Mouse (Mus musculus): ENCODE results near the gene Gdpgp1.

The Gdpgp1 gene

GRCm38 (mm10) chr7:80199851-80200587, 32.6 kb upstream of the Gdpgp1 start:
- no peak for DNase-seq (ENCODE audit: low read depth, low spot score)

DNA sequence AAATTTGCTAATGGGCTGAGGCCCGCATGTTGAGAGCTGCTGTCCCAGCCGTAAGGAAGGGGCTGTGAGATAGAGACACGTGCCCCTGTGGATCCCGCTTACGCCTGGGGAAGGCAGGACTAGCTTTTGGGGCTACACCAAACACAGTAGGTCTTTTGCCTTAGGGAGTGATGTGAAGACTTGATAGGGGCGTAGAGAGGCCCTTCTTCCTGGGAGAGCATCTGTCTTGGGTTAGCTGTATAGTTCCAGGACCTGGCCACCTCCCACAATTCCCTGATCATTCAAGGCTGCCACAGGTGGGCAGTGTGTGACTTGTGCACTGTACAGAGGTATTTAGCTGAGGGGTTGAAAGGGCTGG, 32.1 kb upstream of the Gdpgp1 start:
- no peak for DNase-seq (ENCODE audit: low read depth, low spot score)

GRCm38 (mm10) chr7:80200963-80201539, 31.6 kb upstream of the Gdpgp1 start:
- no peak for DNase-seq (ENCODE audit: low read depth, low spot score)

DNA sequence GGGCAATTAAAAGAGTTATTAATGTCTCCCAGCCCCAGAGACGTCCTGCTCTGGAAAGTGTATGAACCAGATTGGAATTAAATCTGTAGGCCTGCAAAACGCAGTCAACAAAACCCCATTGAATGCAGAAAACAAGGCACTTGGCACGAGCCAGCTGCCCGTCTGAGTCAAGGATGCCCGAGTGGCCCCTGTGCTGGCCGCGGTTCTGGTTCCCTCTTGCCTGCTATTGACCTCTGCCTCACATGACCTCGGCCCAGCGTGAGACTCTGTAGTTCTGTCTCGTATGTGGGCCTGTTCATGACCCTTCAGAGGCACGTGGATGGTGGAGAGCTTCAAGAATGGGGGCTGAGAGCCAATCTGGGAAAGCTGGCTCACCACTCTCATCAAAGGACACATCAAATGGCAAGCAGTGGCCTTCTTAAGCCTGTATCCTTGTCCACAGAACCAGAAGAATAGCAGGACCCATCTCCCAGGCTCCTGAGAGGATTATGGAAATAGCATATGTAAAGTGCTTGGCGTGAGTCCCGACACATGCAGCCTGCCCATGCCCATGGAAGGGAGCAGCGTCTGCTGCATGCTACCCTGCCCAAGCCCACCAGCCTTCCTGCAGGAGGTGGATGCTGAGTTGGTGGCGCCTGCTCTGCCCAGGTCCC, 30.7 kb upstream of the Gdpgp1 start:
- DNase-seq (ENCODE audit: low read depth, low spot score), result no peak

DNA sequence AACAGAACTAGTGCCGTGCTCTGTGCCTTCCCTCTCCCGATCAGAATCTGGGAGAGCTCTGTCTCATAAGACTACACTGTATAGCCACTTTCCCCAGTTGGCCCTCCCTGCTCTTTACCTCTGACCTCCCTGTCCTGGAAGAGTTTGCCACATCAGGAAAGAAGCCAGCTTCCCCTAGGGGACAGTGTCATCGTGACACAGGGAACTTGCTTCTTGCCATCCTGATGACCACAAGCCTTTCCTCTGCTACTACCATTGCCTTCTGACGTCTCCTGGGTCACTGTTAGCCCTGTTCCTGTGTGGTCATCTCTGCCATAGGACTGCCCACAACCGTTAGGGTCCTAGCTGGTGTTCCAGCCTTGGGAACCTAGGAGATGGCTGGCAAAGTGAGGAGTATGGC, 29.7 kb upstream of the Gdpgp1 start:
- no peak for DNase-seq (ENCODE audit: low read depth, low spot score)

DNA sequence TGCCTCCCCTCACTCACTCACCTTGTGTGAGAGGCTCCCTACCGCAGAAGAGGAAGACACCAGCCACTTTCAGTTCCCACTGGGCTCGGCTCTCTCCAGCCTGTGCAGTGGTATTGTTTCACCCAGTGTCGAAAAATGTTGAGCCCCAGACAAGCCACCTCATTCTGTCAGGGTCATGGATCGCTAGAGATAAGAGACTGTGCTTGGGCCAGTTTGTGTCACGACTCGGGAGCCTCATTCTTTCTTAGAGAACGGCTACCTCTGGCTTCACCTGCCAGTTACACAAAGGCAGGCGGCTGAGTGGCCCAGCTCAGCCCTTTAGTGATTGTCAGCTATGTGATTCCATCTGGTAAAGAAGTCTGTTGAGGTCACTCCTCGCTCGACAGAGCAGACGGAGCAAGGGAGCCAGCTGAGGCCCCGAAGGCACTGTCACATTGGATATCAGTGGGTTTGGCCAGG, 29.0 kb upstream of the Gdpgp1 start:
- DNase-seq (ENCODE audit: low read depth, low spot score), result no peak

DNA sequence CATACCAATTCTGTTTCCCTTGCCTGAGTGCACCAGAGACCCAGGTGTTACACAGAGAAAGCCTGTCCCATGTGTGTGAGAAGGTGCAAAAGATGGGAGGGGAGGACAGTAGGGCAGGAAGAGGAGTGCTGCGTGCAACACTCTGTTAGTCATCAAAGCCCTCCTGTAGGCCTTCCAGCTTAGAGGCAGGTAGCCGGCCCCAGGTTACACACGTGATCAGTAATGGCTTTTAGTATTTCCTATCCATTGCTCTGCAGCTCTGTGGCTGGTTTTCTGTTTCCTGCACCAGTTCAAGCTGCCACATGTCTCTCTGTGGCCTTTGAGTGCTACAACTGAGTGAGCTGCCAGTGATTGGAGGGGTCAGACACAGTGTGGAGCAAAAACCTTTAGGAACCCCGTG, 28.3 kb upstream of the Gdpgp1 start:
- DNase-seq (ENCODE audit: low read depth, low spot score), result no peak

- no peak for DNase-seq (ENCODE audit: low read depth, low spot score)
Observed at GRCm38 (mm10) chr7:80204961-80205360, 27.7 kb upstream of the Gdpgp1 start.

- DNase-seq (ENCODE audit: low read depth, low spot score), result no peak
Observed at GRCm38 (mm10) chr7:80205705-80206589, 26.7 kb upstream of the Gdpgp1 start.

- DNase-seq (ENCODE audit: low read depth, low spot score), result no peak
Observed at GRCm38 (mm10) chr7:80207314-80207731, 25.3 kb upstream of the Gdpgp1 start.

GRCm38 (mm10) chr7:80208026-80208642, 24.5 kb upstream of the Gdpgp1 start:
- DNase-seq (ENCODE audit: low read depth, low spot score), result no peak

- DNase-seq (ENCODE audit: low read depth, low spot score), result no peak
Observed at GRCm38 (mm10) chr7:80208738-80209430, 23.8 kb upstream of the Gdpgp1 start.

- DNase-seq (ENCODE audit: low read depth, low spot score), result no peak
Observed at GRCm38 (mm10) chr7:80209669-80210068, 23.0 kb upstream of the Gdpgp1 start.

- no peak for DNase-seq (ENCODE audit: low read depth, low spot score)
Observed at GRCm38 (mm10) chr7:80210982-80211381, 21.7 kb upstream of the Gdpgp1 start.

GRCm38 (mm10) chr7:80213604-80214003, 19.1 kb upstream of the Gdpgp1 start:
- DNase-seq (ENCODE audit: low read depth, low spot score), result no peak

- no peak for DNase-seq (ENCODE audit: low read depth, low spot score)
Observed at GRCm38 (mm10) chr7:80214459-80214858, 18.2 kb upstream of the Gdpgp1 start.

DNA sequence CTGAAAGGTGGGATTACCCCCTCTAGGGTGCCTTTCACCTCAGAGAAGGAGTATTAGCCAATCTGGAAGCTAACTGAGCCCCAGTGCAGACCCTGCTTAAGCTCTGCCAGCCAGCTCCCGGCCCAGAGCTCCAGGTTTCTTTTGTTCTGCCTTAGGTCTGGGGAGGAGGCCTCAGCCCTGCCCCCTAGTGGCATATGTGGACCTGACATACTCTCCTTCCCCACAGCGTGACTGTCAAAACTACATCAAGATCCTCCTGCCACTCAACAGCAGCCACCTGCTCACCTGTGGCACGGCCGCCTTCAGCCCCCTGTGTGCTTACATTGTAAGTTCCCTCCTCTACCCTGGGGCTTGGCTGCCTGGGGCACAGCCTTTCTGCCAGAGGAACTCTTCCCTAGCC, 17.3 kb upstream of the Gdpgp1 start:
- DNase-seq (ENCODE audit: low read depth, low spot score), result no peak

DNA sequence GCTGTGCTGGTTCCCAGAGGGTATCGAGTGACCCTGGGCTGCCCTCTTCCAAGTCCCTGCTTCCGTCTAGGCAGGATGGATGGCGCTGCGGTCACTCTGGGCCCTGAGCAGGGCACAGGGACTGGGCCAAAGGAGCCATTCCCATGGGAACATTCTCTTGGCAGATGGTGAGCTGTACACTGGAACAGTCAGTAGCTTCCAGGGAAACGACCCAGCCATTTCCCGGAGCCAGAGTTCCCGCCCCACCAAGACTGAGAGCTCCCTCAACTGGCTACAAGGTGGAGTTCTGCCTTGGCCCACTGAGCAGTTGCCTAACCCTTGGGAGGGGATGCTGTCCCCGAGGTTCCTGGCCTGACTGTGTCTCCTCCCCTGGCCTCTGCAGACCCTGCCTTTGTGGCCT, 16.1 kb upstream of the Gdpgp1 start:
- no peak for DNase-seq (ENCODE audit: low read depth, low spot score)

DNA sequence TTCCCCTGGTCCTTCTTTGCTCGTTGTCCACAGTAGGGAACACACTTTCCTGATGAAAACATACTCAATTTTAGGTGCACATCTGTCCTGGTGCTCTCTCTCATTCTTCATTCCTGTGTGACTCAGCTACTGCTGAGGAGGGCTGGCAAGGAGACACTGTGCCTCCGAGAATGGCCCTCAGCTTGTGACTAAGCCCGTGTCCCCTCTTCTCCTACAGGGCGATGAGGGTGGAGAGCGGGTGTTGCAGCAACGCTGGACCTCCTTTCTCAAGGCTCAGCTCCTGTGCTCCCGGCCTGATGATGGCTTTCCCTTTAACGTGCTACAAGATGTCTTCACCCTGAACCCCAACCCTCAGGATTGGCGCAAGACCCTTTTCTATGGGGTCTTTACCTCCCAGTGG, 14.0 kb upstream of the Gdpgp1 start:
- no peak for DNase-seq (ENCODE audit: low read depth, low spot score)

GRCm38 (mm10) chr7:80220237-80220797, 12.3 kb upstream of the Gdpgp1 start:
- no peak for DNase-seq (ENCODE audit: low read depth, low spot score)
